Mouse (Mus musculus): ENCODE results near the gene Zfp951. TPM values are rescaled to one million over a fixed set of nuclear protein-coding genes. Genes with fewer than 3 reads are reported as not detected.
"Not testable (repeated sequence)": the region's sequence is repeated elsewhere in the genome, so short reads cannot be mapped to it uniquely, and the experiment has no call there.

Zfp951 gene
- total RNA-seq (2021): 1 to 10 TPM; 6.9 to 8.6 TPM

DNA sequence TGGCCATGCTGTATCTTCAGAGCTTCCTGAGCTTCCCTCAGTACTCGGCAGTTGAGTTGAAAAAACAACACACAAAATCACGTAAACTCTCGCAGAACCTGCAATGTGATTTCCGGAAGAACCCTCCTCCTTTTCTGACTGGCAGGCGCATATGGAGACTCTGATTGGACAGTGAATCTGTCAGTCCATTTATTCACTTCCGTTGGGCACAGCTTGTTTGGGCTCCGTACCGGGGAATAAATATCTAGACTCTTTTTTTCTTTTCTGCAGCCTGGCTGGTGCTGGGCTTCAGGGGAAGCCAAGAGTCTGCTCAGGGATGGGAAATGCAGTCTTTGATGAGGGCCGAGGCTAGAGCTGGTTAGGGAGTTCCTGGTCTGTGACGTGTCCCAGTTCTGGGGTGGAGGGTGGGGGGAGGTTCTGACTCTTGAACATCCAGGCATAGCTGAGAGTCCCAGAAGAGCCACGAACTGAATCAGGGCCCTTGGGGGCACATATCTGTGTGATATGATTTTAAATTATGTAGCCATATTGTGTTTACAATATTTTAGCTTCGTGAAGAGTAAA is at the start of gene Zfp951:
TSS of gene Zfp951 (minus strand) at position 109 of the 564 bp plus-strand sequence.
- intact Hi-C loops (cut with DNase I): not testable (repeated sequence)

DNA sequence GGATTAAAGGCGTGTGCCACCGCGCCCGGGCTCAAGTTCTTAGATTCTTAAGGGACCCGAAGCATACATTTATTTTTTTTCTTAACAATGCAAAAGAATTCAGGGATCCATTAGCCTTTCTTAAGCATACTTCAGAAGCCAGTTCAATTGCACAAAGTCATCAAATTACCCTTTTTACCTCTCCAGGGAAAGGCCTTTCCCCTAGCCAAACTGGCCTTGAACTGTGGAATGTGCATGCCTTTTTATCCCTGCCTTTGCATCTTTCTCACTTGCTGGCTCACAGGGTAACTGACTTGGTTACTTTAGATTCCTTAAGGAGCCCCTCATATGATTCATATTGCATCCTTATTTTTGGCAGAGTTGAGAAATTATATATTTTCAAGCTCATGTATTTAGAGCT is 46.7 kb upstream of the Zfp951 start:
- intact Hi-C loops (cut with DNase I); DNase-seq (ENCODE audit: extremely low spot score in 1 of 2, low spot score in 2 of 2): not testable (repeated sequence)

More for the DNA sequence above, at the start of gene Zfp951:
- DNase-seq (ENCODE audit: extremely low spot score in 1 of 2, low spot score in 2 of 2): peak; percentile 51 to 79

DNA sequence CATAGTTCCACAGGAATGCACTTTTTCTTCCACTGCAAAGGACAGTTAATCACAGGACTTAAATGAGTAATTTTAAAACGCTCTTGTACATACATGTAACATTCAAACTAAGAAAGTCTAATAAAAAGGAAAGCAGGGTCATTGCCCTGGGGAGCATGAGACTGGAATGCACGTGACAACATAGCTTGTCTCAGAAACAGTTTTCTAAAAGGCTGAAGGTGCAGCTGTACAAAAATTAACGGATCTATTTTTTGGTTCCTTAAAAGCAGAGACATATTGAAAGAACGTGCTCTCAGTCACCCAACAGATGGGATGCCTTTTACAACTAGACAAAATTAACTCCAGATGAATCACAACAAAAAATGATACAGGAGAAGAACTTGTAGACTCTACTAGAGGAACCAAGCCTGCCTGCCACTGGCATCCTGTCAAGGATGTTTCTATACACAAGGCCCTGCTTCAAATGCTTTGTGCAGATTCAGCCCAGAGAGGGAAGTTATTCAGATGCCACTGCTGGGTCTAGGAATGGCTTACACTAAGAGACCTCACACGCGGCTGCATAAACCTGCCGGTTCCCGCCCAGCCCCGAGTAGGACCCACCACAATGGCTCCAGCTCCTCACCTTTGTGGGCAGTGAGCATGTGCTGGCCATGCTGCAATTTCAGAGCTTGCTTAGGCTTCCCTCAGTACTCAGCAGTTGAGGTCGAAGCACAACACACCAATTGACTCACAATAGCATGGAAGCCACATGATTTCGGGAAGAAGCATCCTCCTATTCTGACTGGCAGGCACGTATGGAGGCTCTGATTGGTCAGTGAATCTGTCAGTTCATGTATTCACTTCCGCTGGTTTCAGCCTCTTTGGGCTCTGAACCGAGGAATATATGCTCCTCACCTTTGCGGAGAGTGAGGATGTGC is 567 bp downstream of the Zfp951 start:
- DNase-seq (ENCODE audit: extremely low spot score in 1 of 2, low spot score in 2 of 2); intact Hi-C loops (cut with DNase I): not testable (repeated sequence)

DNA sequence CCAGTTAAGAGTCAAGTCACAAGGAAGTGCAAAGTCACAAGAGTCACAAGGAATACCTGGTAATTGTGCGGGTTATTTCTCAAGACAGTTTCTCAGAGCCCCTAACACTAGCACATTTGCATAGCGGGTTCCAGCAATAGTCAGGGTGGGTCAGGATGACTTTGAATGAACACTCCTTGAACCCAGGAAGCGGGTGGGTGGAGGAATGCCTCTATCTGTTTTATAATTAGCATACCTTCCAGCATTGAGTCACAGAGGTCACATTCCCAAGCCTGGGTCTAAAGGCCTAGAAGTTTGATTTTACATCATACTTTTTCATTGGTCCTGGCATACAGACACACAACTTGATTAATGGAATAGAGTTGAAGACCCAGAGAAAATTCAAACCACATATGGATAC is 5.3 kb downstream of the Zfp951 start:
- intact Hi-C loops (cut with DNase I); DNase-seq (ENCODE audit: extremely low spot score in 1 of 2, low spot score in 2 of 2): not testable (repeated sequence)

DNA sequence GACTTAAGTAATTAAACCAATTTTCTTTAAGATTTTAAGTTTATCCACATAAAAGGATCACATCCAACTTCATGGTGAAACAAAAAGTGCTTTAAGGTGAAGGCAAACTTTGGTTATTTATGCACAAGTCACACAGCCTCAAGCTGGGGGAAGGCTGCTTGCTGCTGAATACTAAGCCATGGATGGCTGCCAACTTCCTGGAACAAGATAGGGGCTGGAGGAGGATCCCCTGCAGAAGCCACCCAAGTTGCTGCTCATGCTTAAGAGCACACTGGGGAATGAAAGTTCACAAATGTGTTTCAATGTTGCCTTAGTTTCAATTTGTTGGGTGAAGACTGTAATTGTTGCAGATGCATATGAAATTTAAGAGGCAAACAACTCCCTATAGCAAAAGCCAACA is 26.5 kb downstream of the Zfp951 start:
- no peak for DNase-seq (ENCODE audit: extremely low spot score in 1 of 2, low spot score in 2 of 2)
- intact Hi-C loops (cut with DNase I): no loop called here

DNA sequence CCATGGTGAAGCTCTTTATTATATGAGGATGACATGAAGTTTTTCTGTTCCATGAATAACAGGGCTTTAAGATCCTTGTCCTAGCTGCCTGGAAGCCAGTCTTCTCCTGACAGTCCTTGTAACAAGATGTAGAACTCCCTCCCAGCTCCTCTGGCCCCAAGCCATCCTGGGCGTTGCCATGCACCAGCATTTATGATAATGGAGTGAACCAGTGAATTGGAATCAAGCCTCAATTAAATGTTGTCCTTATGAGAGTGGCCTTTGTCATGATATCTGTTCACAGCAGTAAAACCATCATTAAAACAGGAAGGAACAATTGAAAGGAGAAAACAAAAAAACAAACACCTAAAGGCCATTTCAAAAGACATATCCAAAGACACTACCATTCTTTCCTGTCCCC is 30.3 kb downstream of the Zfp951 start:
- DNase-seq (ENCODE audit: extremely low spot score in 1 of 2, low spot score in 2 of 2): no peak
- intact Hi-C loops (cut with DNase I): no loop called here

DNA sequence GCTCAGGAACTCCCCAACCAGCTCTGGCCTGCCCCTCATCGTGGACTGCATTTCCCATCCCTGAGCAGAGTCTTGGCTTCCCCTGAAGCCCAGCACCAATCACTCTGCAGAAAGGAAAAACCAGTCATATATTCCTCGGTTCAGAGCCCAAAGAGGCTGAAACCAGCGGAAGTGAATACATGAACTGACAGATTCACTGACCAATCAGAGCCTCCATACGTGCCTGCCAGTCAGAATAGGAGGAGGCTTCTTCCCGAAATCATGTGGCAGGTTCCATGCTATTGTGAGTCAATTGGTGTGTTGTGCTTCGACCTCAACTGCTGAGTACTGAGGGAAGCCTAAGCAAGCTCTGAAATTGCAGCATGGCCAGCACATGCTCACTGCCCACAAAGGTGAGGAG is 89.7 kb downstream of the Zfp951 start:
- intact Hi-C loops (cut with DNase I): not testable (repeated sequence)

More for the DNA sequence above, 89.7 kb downstream of the Zfp951 start:
- not testable (repeated sequence) for DNase-seq (ENCODE audit: extremely low spot score in 1 of 2, low spot score in 2 of 2)

Other genes starting within 250 kb of the Zfp951 start
- gene Abcg3, start 122.6 kb upstream of the Zfp951 start, total RNA-seq (2021): under 1 TPM in 1 of 2 experiments, not detected in 1; 0.12 TPM

All from left cerebral cortex, postnatal 10 days (tissue).